Mouse (Mus musculus): ENCODE measurements around the gene Tbc1d1. TPM values are rescaled to one million over a fixed set of nuclear protein-coding genes. Genes with fewer than 3 reads are reported as not detected.

Gene Tbc1d1
- polyA plus RNA-seq, 1 experiment from 2014 or later = 21.2 TPM

GRCm38 (mm10) chr5:64372292-64372961 is 216.3 kb downstream of the Tbc1d1 start:
- 73% methylated on average over 13 of the region's 13 CpGs for WGBS
- H3K27ac ChIP-seq = peak overlapping the region; percentile 29; the same call in 1 of the 2 replicates
- no peaks in the 10 kb centered on the region for H3K27me3 ChIP-seq (ENCODE audit: insufficient read depth, poor library complexity, severe bottlenecking)
- no peak for DNase-seq (ENCODE audit: low spot score)
- no peaks in the 10 kb centered on the region for H3K36me3 ChIP-seq
- H3K9me3 ChIP-seq = no peaks in the 10 kb centered on the region
- H3K4me1 ChIP-seq (replicated peaks) = peaks cover 45% of the 10 kb centered on the region
- no peak overlapping the region for H3K4me3 ChIP-seq

- WGBS = 90% methylated on average over 5 of the region's 5 CpGs
These were observed 217.6 kb downstream of the Tbc1d1 start for GRCm38 (mm10) chr5:64373695-64374094.

GRCm38 (mm10) chr5:64375851-64376250 is 219.7 kb downstream of the Tbc1d1 start:
- Histone ChIP-seq H3K9me3 (no peaks in the 10 kb centered on the region), H3K27me3 (ENCODE audit: insufficient read depth, poor library complexity, severe bottlenecking) (no peaks in the 10 kb centered on the region), H3K4me1 (replicated peaks) (peaks cover 65% of the 10 kb centered on the region), H3K27ac (peak overlapping the region; percentile 73), H3K36me3 (no peaks in the 10 kb centered on the region), H3K4me3 (no peak overlapping the region)
- WGBS = 69% methylated on average over 3 of the region's 3 CpGs
- no peak for DNase-seq (ENCODE audit: low spot score)

More at GRCm38 (mm10) chr5:64373695-64374094, 217.6 kb downstream of the Tbc1d1 start:
- Histone ChIP-seq H3K4me1 (replicated peaks) (peaks cover 51% of the 10 kb centered on the region), H3K27ac (no peak overlapping the region), H3K27me3 (ENCODE audit: insufficient read depth, poor library complexity, severe bottlenecking) (no peaks in the 10 kb centered on the region), H3K4me3 (no peak overlapping the region), H3K36me3 (no peaks in the 10 kb centered on the region), H3K9me3 (no peaks in the 10 kb centered on the region)
- DNase-seq (ENCODE audit: low spot score) = no peak

GRCm38 (mm10) chr5:64376466-64376865 is 220.4 kb downstream of the Tbc1d1 start:
- no peak for DNase-seq (ENCODE audit: low spot score)
- no peaks in the 10 kb centered on the region for H3K27me3 ChIP-seq (ENCODE audit: insufficient read depth, poor library complexity, severe bottlenecking)
- H3K4me3 ChIP-seq = no peak overlapping the region
- H3K36me3 ChIP-seq = no peaks in the 10 kb centered on the region
- peaks cover 71% of the 10 kb centered on the region for H3K4me1 ChIP-seq (replicated peaks)
- WGBS = 73% methylated on average over 7 of the region's 7 CpGs
- no peaks in the 10 kb centered on the region for H3K9me3 ChIP-seq
- H3K27ac ChIP-seq = no peak overlapping the region

DNA sequence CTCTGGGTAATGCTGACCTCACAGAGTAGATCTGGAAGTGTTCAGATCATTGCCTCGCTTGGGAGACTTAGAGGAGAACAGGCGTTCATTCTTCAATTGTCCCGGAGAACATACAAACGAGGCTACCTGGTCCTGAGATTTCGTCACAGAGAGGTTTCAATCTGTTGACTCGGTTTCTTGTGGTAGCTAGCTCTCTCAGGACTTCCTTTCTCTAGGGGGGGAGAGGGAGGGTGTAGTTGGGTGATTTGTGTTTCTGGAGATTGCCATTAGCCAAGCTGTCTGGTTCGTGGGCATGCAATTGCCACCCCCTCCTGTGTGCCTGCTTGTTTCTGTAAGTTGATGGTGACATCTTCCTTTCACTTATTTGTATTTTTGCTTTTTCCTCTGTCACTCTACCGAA is 221.6 kb downstream of the Tbc1d1 start:
- no peaks in the 10 kb centered on the region for H3K36me3 ChIP-seq
- no peaks in the 10 kb centered on the region for H3K9me3 ChIP-seq
- peaks cover 70% of the 10 kb centered on the region for H3K4me1 ChIP-seq (replicated peaks)
- 82% methylated on average over 8 of the region's 8 CpGs for WGBS
- no peak overlapping the region for H3K4me3 ChIP-seq
- H3K27ac ChIP-seq = peak overlapping the region; percentile 72
- DNase-seq (ENCODE audit: low spot score) = no peak
- no peaks in the 10 kb centered on the region for H3K27me3 ChIP-seq (ENCODE audit: insufficient read depth, poor library complexity, severe bottlenecking)

DNA sequence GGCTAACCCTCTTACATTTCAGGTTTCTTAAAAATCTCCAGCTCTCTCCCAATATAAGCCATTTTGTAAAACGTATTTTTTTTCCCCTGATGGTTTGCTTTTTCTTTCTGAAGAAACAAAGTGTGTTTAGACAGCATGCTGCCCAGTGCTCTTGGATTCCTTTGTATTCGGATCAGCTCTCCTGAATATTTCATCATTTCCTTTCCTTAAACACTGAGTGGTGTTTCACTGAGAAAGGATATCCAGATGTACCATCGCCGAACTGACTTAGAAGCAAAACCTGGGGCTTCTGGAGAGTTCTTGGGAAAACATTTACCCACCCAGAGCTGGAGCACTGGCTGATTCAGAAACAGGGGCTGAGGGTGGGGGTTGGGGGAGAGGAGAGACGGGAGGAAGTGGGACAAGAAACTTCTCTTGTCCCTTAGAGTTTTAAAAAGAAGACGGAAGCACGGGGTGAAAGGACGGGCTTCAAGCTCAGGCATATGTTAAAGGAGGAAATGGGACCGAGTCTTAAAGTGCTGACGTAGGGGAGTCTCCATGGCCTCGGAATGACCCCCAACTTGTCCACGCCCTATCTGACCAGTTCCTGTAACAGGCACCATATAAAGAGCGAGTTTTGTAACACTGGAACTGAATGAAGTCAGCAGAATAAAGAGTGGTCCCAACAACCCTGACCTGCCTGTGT is 222.6 kb downstream of the Tbc1d1 start:
- Histone ChIP-seq H3K36me3 (no peaks in the 10 kb centered on the region), H3K27me3 (ENCODE audit: insufficient read depth, poor library complexity, severe bottlenecking) (no peaks in the 10 kb centered on the region), H3K4me3 (no peak overlapping the region), H3K9me3 (no peaks in the 10 kb centered on the region), H3K27ac (peak overlapping the region; percentile 72), H3K4me1 (replicated peaks) (peaks cover 77% of the 10 kb centered on the region)
- no peak for DNase-seq (ENCODE audit: low spot score)
- 61% methylated on average over 13 of the region's 13 CpGs for WGBS

DNA sequence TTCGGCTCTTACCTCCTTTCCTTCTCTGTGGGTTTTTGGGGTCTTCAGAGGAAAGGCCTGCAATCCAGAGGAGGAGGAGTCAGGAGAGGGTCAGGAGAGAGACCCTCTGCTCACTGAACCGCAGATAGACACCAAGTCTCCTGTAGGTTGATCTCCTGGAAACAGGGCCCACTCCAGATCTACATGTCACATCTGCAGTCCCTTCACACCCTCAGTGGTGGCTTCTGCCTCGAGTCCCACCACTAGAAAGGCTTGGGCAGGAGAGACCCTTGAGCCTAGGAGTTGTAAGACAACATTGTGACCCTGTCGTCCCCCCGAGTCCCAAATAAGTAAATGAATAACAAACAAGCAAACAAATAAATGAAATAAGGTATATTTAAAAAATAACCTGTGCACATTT is 223.7 kb downstream of the Tbc1d1 start:
- Histone ChIP-seq H3K4me3 (no peak overlapping the region), H3K27ac (peak overlapping the region; percentile 72; the same call in 1 of the 2 replicates), H3K4me1 (replicated peaks) (peaks cover 71% of the 10 kb centered on the region), H3K27me3 (ENCODE audit: insufficient read depth, poor library complexity, severe bottlenecking) (peaks cover 4% of the 10 kb centered on the region; the same call in 1 of the 2 replicates), H3K9me3 (no peaks in the 10 kb centered on the region), H3K36me3 (no peaks in the 10 kb centered on the region)
- DNase-seq (ENCODE audit: low spot score) = no peak
- WGBS = 83% methylated on average over 5 of the region's 5 CpGs

DNA sequence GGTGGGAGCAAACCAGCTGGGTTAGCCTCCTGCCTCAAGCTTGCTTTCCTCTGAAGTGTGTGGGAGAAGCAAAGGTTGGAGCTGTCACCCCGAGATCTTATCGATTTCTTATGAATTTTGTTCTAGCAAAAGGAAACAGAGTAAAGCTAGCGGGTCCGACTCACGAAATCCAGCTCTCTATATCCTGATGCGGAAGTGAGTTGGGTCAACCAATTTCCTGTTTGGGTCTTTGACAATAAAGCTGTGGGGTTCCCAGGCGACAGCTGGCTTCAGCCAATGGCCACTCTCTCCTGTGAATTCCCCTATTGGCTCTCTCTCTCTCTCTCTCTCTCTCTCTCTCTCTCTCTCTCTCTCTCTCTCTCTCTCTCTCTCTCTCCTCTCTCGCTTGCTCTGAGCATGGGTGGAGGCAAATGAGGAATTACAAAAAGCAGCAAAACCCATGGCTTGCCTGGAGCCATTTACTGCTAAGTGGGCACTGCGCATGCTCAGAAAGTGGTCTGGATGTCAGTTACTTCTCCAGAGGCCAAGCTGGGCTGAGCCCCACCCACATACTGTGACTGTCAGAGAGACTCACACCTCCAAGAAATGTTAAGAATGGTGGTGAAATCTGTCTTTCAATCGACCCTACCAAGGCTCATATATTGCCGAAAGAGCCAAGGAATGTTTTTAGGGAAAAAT is 224.7 kb downstream of the Tbc1d1 start:
- H3K4me1 ChIP-seq (replicated peaks) = peaks cover 61% of the 10 kb centered on the region
- 65% methylated on average over 11 of the region's 11 CpGs for WGBS
- peak overlapping the region; percentile 81 for H3K27ac ChIP-seq
- no peaks in the 10 kb centered on the region for H3K36me3 ChIP-seq
- no peak for DNase-seq (ENCODE audit: low spot score)
- no peak overlapping the region for H3K4me3 ChIP-seq
- H3K9me3 ChIP-seq = no peaks in the 10 kb centered on the region
- H3K27me3 ChIP-seq (ENCODE audit: insufficient read depth, poor library complexity, severe bottlenecking) = peaks cover 8% of the 10 kb centered on the region; the same call in 1 of the 2 replicates

DNA sequence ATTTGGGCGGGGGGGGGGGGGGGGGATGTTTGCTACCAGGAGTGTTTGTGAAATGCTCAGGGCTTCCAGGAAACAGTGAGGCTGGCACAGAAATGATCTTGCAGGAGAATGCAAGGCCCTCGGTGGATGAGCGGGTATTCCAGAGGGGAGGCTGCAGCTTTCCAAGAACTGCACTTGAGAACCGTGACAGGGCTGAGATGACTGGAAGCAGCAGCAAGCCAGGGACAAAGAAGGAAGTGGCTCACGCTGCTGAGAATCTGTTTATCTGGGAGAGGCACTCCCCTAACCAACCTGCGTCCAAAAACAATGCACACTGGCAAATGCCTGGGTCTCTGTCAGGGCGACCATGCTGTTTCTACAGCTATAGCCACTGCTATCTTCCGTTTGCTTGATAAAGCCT is 225.4 kb downstream of the Tbc1d1 start:
- Histone ChIP-seq H3K27ac (peak overlapping the region; percentile 81), H3K36me3 (no peaks in the 10 kb centered on the region), H3K9me3 (no peaks in the 10 kb centered on the region), H3K27me3 (ENCODE audit: insufficient read depth, poor library complexity, severe bottlenecking) (peaks cover 15% of the 10 kb centered on the region; the same call in 1 of the 2 replicates), H3K4me1 (replicated peaks) (peaks cover 54% of the 10 kb centered on the region), H3K4me3 (no peak overlapping the region)
- DNase-seq (ENCODE audit: low spot score) = no peak
- 24% methylated on average over 8 of the region's 8 CpGs for WGBS

DNA sequence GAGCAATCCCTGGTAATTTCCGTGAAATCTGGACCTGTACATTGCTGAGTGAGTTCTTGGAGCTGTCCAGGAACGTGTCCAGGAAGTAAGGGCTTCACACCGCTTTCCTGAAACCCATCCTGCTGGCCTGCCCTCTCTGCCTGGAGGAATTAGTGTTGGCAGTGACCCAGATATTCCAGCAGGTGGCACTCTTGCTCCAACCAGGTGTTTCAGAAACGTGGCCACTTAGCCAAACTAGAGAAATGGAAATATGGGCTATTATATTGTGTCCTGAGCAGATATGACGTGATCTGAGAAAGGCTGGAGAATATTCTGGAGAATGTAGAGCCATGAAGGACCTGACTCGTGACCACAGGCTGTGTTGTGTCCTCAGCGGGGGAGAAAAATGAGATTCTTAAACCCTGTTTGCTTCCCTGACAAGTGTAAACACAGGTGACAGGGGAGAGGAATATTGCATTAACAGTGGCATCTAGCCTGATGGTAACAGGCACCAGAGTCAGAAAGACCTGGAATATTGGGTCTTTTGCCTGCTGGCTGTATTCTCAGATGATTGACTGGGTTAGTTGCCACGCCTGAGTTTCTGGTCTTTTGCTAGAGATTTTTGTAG is 226.4 kb downstream of the Tbc1d1 start:
- peaks cover 24% of the 10 kb centered on the region for H3K27me3 ChIP-seq (ENCODE audit: insufficient read depth, poor library complexity, severe bottlenecking)
- H3K4me1 ChIP-seq (replicated peaks) = peaks cover 47% of the 10 kb centered on the region
- 19% methylated on average over 8 of the region's 8 CpGs for WGBS
- no peaks in the 10 kb centered on the region for H3K36me3 ChIP-seq
- H3K27ac ChIP-seq = 0 out of 2 replicates have a peak overlapping the region, but pooled peaks have one; percentile 54
- peak; percentile 84 for DNase-seq (ENCODE audit: low spot score)
- no peak overlapping the region for H3K4me3 ChIP-seq
- no peaks in the 10 kb centered on the region for H3K9me3 ChIP-seq

DNA sequence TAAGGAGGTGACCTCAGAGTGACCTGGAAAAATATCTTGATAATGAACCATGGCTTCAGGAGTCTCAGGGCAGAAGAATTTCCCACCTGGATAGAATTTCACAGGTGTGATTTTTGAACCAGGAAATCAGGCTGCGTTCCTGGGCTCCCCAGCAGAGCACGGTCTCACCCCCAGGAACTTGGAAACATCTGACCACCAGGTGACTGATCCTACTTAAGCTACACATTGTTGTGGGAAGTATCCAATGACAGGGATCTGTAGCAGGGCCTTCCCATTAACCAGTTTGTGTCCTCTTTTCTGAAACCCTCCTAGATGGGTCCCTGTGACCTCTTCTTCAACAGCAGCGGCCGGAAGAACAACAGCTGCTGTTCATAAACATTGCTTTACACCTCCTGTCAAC is 227.1 kb downstream of the Tbc1d1 start:
- Histone ChIP-seq H3K27me3 (ENCODE audit: insufficient read depth, poor library complexity, severe bottlenecking) (peaks cover 31% of the 10 kb centered on the region), H3K36me3 (no peaks in the 10 kb centered on the region), H3K27ac (no peak overlapping the region), H3K9me3 (no peaks in the 10 kb centered on the region), H3K4me1 (replicated peaks) (peaks cover 43% of the 10 kb centered on the region), H3K4me3 (no peak overlapping the region)
- WGBS = 59% methylated on average over 4 of the region's 4 CpGs
- no peak for DNase-seq (ENCODE audit: low spot score)

DNA sequence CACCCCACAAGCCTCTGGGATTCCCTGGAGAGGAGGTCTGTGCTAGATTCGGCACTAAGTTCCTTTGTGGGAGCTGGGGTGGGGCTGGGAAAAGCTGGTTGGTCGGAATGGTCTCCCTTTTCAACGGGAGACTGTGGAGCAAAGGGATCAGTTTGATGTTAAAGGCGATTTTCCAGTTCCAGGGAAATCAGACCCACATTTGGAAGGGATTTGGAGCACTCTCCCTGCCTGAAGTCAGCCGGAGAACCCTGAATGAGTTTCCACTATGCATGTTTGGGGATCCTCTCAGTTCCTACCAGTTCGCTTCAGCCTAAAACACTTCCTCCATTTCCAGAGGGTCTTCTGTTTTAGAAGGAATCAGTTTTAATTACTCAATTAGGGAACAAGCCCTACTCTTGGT is 228.4 kb downstream of the Tbc1d1 start:
- DNase-seq (ENCODE audit: low spot score) = no peak
- Histone ChIP-seq H3K4me3 (no peak overlapping the region), H3K9me3 (no peaks in the 10 kb centered on the region), H3K4me1 (replicated peaks) (peaks cover 44% of the 10 kb centered on the region), H3K27me3 (ENCODE audit: insufficient read depth, poor library complexity, severe bottlenecking) (peaks cover 36% of the 10 kb centered on the region), H3K27ac (no peak overlapping the region), H3K36me3 (no peaks in the 10 kb centered on the region)
- WGBS = 80% methylated on average over 6 of the region's 6 CpGs

Data from hindbrain, embryonic 10.5 days (tissue).